Mouse (Mus musculus): ENCODE measurements around the gene Nrp2. TPM values are rescaled to one million over a fixed set of nuclear protein-coding genes. Genes with fewer than 3 reads are reported as not detected.

Nrp2 gene
- total RNA-seq, 2 experiments from 2014 or later: 16.1 to 30.9 TPM

DNA sequence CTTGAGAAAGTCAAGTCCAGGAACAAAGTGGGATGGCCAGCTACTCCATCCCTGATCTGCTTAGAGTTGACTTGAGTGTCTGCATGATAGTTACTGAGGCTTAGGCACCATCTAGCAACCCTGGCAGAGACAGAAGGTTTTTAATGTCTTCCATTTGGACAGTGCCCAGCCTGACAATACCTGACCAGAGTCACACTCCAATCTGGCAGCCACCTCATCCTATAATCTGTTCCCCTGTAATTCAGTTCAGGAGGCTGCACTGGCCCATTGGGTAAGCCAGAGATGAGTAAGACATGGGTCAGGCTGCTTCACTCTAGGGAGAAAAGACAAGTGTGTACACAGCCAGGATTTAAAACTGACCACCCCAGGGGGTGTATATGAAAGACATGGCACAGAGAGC is 79.5 kb downstream of the Nrp2 start:
- no peak for DNase-seq

DNA sequence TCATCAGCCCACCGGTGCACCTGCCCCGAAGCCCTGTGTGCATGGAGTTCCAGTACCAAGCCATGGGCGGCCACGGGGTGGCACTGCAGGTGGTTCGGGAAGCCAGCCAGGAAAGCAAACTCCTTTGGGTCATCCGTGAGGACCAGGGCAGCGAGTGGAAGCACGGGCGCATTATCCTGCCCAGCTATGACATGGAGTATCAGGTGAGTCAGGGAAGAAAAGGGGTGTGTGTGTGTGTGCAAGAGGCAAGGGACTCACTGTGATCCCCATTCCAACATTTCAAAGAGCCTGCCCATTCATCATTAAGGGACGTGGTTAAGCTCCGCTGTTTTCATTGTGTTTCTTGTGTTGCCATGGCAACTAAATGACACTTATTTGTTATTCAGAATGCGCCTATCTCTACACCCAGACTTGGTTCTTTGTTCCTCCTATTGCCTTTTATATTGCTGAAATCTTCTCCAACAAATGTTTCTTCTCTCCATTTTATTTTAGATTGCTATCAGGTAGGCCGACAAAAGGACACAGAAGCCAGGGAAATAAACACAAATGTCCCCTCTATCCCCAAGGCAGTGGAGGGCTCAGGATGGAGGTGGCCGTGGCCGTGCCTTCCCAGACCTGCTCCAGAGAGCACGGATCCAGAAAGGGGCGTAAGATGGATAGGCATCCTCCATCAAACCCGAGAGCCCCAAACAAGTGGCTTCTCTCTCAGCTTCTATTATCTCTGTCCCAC is 80.4 kb downstream of the Nrp2 start:
- peak; percentile 39 for DNase-seq

DNA sequence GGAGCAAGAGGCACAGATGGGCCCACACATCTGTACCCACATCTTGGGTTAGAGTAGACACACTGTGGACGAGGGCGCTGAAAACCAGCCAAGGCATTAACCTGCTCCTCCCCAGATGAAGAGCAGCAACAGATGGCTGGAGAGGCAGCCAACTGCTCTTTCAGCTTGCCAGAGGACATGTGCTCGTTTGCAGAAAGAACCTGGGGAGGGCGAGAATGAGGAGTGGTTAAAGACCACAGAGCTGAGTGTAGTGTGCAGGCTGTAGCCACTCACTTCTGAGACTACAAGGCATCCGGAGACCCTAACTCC is 81.0 kb downstream of the Nrp2 start:
- peak; percentile 51 for DNase-seq

DNA sequence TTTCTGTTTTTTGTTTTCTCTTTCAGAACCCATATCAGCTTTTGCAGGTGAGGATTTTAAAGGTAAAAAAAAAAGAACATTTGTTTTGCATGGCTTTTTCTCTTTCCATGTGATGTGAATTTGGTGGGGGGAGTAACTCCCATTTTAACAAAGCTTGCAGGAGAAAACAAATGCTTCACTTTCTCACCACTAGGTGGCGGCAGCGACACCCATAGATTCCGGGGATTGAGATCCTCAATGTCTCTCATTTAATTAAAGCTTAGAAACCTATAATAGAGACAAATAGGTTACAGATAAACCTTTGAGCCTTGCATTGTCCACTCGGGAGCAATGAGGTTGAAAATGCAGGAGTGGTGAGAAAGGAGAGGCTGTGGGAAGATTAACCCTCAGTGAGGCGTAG is 83.2 kb downstream of the Nrp2 start:
- peak; percentile 69 for DNase-seq

DNA sequence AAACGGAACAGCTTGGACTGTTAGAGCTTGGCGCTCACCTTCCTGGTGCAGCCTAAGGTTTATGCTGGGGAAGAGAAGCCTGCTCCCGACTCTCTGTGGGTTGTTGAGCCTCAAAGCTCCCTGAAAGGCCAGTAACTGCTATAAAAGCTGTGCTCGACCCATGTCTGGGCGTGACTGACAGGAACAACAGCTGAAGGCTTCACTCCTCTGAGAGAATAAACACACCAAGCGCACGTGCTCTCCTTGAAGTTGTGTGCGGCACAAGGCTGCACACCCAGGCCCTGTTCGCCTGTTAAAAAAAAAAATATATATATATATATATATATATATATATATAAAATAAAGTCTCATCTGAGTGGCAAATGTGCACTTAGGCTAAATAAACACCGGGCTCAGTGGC is 84.5 kb downstream of the Nrp2 start:
- no peak for DNase-seq

DNA sequence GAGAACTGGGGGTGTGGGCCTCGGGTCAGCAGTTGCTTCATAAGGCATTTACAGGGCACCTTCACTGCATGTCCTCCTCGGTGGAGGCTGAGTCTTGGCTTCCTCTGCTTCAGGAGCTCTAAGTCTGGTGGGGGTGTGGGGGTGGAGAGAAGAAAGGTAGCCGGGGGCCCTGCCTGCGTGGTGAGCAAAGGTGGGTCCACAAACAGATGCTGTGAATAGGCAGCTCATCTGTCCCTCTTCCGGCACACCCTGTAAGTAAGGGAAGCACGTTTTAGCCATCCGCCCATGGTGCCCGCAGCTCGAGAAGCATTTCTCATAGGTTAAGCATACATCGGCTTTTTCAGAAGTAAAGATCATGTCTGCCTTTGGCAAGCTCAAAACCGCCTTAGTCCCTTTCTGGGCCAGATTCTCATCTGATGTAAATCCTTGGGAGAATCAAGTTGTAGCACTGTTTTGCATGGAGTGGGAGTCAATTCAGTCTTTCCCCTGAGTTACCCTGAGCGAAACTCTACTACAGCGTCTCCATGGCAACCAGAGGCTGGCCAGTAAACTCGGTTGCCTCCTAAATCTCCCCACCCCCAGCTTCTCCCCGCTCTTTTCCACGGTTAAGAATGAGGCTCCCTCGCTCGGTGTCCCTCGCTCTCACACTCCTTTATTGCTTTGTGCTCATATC is 91.3 kb downstream of the Nrp2 start:
- no peak for DNase-seq

DNA sequence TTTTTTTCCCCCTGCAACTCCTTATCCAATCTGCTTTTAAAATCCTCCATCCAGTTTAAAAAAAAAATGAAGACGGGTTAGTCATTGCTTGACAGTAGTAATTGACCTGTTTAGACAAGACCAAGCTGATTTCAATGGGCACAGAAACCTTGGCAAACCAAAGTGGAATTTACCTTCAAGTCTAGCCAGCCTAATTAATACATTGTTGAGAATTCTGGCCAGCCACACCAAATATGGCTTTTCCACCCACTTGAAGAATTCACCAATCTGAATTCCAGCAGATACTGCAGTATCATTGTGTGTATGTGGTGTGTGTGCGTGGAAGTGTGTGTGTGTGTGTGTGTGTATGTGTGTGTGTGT is 91.8 kb downstream of the Nrp2 start:
- DNase-seq: no peak

DNA sequence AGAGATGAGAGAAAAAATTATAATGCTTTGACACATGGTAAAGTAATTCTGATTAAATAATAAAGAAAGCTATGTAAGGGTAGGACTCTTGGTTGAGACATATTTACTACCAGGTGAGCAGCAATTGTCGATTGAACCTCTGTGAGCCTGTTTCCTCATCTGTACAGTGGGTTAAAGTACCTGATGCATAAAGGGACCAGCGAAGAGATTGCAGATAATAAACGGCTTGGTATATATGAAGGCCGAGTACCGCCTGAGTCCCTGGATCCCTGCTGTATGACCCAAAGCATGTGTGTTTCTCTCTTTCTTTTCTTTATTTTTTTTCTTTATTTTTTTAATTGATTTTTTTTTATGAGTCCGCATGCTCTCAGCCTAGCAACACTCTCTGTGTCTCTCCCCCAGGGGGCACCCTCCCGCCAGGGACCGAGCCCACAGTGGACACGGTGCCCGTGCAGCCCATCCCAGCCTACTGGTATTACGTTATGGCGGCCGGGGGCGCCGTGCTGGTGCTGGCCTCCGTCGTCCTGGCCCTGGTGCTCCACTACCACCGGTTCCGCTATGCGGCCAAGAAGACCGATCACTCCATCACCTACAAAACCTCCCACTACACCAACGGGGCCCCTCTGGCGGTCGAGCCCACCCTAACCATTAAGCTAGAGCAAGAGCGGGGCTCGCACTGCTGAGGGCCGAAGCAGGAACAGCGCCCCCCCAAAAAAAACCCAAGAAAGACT is 92.4 kb downstream of the Nrp2 start:
- DNase-seq: peak; percentile 64

DNA sequence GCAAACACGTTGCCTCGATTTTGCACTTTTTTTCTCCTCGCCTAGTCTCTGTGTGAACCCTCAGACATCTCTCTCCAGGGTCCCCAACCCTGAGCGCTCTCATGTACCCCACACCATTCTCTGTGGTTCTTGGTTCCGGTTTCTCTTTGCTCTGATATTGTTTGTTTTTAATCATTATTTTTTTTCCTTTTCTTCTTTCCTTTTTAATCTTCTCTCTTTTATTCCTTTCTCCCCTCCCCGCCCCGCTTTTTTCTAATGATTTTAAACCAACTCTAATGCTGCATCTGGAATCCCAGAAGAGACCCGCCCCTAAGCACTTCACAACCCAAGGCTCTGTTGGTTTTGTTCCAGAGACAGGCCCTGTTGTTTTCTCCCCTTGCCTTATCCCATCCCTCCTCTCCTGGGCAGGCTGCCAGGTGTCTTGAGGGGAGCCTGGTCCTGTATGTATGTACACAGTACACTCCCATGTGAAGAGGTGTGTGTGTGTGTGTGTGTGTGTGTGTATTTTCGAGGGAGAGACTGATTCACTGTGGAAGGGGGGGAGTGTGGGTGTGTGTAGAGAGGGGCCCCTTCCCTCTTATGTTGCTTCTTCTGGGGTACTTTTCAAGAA is 93.1 kb downstream of the Nrp2 start:
- peak; percentile 33 for DNase-seq

DNA sequence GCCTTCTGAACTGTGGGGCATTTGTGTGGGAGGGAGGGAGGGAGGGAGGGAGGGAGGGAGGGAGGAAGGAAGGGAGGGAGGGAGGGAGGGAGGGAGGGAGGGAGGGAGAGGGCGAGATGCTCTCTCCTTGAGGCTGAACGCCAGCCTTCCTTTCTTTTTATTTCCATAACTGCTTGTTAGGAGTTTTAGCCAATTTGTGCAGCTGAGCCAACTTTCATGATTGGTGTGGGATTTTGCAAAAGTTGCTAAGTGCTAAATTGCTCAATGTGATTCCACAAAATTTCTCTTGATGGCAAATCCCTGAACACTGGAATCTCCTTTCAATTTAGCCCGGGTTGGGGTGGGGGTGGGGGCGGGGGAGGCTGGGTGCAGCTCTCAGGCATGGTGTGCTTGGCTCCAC is 96.3 kb downstream of the Nrp2 start:
- DNase-seq: no peak

DNA sequence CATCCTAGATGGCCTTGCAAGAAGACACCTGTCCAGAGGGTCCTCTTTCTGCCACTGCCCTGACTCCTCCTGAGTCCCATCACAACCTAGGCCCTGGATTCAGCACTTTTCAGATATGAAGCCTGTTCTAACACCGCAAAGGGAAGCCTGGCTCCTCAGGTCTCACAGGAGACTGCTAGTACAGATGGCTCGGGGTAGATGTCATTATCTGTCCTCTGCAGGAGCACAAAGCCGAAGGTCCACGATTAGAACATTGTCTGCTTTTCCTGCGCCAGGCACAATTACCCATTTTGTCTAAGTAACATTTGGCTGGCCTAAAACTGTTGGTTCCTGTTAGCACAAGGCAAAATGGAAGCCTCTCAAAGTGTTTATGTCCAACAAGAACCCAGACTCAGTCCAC is 97.3 kb downstream of the Nrp2 start:
- DNase-seq: no peak

DNA sequence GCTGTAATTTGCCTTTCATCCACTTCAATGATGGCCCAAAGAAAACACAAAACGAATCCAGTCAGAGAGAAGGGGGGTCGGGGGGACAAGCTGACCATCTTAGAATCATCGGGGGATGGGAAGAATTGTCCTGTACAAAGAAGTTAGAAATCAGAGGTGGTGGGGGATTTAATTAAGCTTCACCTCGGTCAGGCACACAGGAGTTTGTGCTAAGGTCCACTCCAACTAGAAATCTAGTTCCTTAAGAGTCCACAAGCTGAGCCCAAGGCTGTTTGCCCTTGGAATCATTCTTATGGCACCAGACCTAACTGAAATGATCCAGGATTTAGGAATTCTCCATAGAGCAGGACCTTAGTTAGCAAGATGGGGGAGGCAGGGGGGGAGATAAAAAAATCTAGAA is 98.3 kb downstream of the Nrp2 start:
- no peak for DNase-seq

DNA sequence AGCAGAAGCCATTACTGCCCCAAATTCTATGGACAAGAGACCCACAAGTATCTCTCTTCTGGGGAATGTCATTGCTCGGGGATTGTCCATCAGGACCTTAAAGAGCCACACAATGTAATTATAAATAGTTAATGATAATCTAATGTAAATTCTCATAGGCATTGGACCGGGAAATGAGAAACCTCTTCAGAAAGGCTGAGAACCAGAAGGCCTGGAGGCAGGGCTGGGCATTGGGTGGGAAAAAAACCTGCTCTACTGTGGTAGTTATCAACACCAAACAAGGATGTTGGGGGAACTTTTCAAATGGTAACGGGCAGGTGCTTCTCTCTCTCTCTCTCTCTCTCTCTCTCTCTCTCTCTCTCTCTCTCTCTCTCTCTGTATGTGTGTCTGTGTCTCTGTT is 98.8 kb downstream of the Nrp2 start:
- no peak for DNase-seq

DNA sequence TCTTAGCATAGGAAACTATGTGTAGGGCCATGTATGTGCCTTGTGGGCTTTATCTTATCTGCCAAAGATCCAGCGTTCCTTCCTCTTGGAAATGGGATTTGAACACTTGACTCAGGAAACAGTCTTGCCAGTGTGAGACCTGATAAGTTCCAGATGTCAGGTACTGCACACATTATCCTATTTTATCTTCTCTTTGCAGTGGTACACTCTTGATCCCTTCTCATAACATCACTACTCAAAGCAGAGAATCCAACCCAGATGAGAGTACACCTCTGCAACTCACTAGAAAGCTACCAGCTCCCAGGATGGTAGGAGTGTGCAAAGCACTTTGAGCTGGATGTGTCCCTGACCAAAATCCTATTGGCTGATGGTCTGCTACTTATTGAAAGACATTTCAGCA is 100.5 kb downstream of the Nrp2 start:
- no peak for DNase-seq

DNA sequence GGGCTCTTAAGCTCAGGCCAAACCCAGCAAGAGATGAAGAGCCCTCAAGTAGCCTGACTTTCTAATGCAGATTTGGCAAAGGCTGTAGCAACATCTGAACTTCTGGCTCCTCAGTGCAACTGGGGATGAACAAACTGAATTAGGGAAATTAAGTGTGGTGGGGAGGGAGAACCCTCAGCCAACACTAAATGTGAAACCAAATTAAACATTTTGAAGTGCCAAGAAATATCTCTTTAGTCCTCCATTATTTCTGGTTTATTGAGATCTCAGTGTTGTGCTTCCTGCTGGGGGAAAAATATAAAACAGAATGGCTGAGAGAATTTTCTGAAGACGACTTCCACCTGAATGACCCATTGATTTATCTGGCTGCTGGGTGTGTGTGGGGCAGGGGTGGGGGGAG is 102.9 kb downstream of the Nrp2 start:
- DNase-seq: no peak

DNA sequence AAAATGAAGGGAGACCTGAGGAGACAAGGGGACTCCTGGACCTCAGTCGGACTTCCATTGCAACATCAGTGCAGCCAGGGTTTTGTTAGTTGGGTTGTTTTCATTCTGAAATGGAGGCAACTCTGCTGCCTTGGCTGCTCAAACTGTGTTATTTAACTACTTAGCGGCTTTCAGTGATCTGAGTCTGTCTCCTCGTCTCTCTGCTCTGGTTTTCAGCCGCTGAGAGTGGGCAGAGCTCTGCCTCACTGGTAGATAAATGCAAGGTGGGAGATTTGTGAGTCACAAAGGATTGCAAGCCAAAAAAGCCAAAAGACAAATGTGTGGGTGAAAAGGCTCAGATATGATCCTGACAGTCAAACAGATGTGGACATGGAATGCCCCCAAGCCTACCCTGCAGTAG is 105.3 kb downstream of the Nrp2 start:
- DNase-seq: no peak

DNA sequence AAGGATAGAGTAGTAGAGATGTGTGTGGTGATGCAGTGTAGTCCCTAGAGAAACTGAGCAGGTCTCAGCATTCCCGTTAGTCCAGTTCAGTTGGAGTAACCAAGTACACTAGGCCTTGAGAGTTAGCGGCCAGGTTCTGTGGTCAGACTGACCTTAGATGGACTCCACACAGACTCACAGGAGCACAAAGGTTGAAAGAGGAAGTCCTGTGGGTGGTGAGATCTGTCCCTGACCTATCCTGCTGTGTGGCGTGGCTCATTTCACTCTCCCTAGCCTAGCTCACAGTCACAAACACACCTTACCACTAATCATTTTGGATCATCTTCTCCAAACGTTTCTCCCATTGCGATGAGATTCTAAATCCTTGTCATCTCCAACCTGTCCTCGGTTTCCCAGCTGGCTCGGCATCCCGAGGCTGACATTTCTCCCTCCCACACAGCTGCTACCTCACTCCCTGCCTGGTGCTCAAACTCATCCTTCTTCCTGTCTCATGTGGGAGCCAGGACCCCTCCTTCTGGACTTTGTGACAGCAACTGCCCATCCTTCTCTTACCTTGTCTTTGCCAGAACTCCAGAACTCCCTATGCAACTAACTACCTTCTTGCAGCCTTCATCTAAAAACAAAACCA is 106.6 kb downstream of the Nrp2 start:
- DNase-seq: no peak

DNA sequence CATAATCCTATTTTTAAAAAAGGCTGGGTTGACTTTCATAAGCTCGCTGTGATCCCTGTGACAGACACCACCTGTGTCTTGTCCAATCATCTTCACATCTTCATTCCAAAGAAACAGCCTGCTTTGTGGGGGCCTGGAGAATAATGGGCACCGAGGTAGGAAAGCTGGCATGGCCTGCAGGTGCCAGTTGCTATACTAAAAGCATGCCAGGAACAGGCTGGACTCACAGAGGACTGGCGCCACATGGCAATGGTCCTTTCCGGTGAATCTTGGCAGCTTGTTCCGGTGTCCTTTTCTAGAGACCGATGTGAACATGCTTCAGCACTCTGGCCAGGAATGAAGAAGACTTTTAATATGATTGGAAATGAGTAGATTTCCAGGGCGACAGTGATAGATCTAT is 108.1 kb downstream of the Nrp2 start:
- peak; percentile 25 for DNase-seq

DNA sequence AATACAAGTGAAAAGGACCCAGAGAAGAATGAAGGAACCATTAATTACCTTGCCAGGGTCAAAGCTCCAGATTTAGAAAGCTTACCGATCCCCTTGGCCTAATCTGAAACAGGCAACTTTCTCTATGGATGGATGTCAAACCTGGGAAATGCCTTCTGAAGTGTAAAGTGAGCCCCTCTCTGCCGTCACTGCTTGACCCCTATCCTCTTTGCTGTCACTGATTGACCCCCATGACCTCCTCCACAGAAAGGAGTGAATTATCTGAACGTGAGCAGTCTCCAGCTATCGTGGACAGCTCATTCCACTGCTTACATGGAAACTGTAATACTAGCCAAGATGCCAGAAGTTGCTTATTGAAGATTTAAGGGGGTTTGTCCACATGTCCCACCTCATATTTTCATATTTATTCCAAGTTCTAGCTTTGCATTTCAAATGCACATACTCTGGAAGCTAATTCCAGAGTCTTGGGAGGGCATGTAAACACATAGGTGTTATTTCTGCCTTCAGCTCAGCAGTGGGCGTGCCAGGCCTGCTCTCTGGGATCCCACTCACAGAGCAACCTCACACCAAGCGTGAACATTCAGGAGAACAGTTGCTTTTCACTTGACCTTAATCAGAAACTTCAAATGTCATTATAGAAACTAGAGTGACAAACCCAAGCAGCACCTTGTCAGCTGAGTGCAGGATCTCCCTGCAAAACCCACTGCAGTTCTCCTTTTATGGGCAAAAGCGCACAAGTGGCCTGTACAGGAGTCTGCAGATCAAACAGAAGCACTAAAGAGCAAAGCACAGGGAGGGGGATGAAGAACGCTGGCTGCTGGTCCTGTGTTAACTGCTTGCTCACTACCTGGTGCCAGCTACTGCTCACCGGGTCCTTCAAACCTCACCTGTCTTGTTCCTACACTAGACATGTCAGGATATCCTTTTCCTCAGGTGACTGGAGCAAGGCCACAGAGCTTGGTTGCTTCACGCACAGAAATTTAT is 109.9 kb downstream of the Nrp2 start:
- no peak for DNase-seq

DNA sequence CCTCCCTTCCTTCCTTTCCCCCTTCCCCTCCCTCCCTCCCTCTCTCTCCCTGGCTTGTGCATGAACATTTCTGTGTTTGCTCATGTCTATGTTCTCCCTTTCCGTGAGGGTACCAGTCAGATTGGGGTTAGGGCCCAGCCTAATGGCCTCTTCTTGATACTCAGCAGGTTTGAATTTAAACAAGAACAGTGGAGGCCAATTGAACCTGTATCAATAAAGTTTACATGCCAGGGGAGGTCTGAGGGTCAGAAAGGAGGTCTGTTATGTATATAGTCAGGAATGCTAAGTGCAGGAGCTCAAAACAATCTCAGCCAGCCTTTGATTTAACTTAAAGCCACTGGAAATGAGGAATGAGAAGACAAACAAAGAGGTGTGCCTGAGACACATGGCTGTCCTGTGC is 110.9 kb downstream of the Nrp2 start:
- no peak for DNase-seq

DNA sequence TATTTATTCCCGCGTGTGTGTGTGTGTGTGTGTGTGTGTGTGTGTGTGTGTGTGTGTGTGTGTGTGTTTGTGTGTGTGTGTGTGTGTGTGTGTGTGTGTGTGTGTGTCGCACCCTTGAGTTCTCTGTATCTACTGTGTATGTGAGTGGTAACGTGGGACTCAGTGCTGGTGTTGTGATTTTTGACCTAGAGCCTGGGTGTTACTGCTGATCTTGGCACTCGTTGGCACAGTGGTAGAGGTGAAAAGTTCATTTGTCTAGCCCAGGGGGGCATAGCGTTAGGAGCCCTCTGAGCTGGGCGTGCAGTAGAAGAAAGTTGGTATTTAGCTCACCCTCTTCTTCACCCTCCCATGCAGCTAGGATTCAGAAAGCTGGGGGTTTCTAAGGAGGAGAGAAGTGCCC is 114.5 kb downstream of the Nrp2 start:
- no peak for DNase-seq

DNA sequence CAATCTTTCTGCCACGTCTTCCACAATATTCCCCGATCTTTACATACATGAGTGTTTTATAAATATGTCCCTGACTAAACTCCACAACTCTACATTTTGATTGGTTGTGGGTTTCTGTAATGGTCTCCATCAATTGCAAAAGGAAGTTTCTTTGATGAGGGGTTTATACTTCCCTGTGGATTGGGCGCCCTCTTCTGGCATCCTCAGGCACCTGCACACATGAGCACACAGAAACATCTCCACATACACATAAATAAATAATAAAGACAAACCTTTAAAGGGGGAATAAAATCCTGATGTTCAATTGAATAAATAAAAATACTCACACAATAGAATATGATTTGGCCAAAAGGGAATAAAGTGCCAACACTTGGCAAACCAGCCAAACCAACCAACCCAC is 117.1 kb downstream of the Nrp2 start:
- no peak for DNase-seq

Data from gastrocnemius, postnatal 10 days (tissue).